Mouse (Mus musculus): ENCODE results near the gene Spag5. TPM values are rescaled to one million over a fixed set of nuclear protein-coding genes. Genes with fewer than 3 reads are reported as not detected.
"Not testable (repeated sequence)": the region's sequence is repeated elsewhere in the genome, so short reads cannot be mapped to it uniquely, and the experiment has no call there.

The Spag5 gene
- polyA plus RNA-seq, 1 experiment from 2014 or later = 34.1 TPM

GRCm38 (mm10) chr11:78276169-78276568 is 25.2 kb upstream of the Spag5 start:
- H3K27me3 ChIP-seq (replicated peaks; ENCODE audit: control insufficient read depth, insufficient read depth, low read length); H3K9ac ChIP-seq (ENCODE audit: low read length); H3K4me3 ChIP-seq (ENCODE audit: low read depth, low read length); ATAC-seq (replicated peaks; ENCODE audit: low FRiP score, low TSS enrichment, low read depth); H3K9me3 ChIP-seq (ENCODE audit: control insufficient read depth, low read length); H3K27ac ChIP-seq (ENCODE audit: low read depth); H3K4me1 ChIP-seq (replicated peaks; ENCODE audit: control insufficient read depth, insufficient read depth, low read length); DNase-seq (ENCODE audit: low spot score); H3K4me2 ChIP-seq (ENCODE audit: low read length): not testable (repeated sequence)
- peaks cover 98% of the 10 kb centered on the region for H3K36me3 ChIP-seq (ENCODE audit: control insufficient read depth, insufficient read depth, low read length)
- WGBS = 92% methylated on average over 4 of the region's 4 CpGs

GRCm38 (mm10) chr11:78278853-78279252 is 22.5 kb upstream of the Spag5 start:
- Histone ChIP-seq H3K27ac (ENCODE audit: low read depth) (no peak overlapping the region), H3K9me3 (ENCODE audit: control insufficient read depth, low read length) (no peaks in the 10 kb centered on the region), H3K4me2 (ENCODE audit: low read length) (no peak overlapping the region), H3K4me1 (replicated peaks; ENCODE audit: control insufficient read depth, insufficient read depth, low read length) (no peaks in the 10 kb centered on the region), H3K4me3 (ENCODE audit: low read depth, low read length) (no peak overlapping the region), H3K9ac (ENCODE audit: low read length) (no peak overlapping the region), H3K36me3 (ENCODE audit: control insufficient read depth, insufficient read depth, low read length) (peaks cover 98% of the 10 kb centered on the region), H3K27me3 (replicated peaks; ENCODE audit: control insufficient read depth, insufficient read depth, low read length) (no peaks in the 10 kb centered on the region)
- DNase-seq (ENCODE audit: low spot score) (no peak), ATAC-seq (replicated peaks; ENCODE audit: low FRiP score, low TSS enrichment, low read depth) (no peak)
- WGBS = 89% methylated on average over 7 of the region's 7 CpGs

- WGBS = 93% methylated on average over 4 of the region's 4 CpGs
Observed at GRCm38 (mm10) chr11:78279586-78279985, 21.7 kb upstream of the Spag5 start.

GRCm38 (mm10) chr11:78289146-78289763 is 12.1 kb upstream of the Spag5 start:
- Histone ChIP-seq H3K4me3 (ENCODE audit: low read depth, low read length) (no peak overlapping the region), H3K4me2 (ENCODE audit: low read length) (no peak overlapping the region), H3K9ac (ENCODE audit: low read length) (no peak overlapping the region), H3K4me1 (replicated peaks; ENCODE audit: control insufficient read depth, insufficient read depth, low read length) (no peaks in the 10 kb centered on the region), H3K9me3 (ENCODE audit: control insufficient read depth, low read length) (no peaks in the 10 kb centered on the region), H3K27me3 (replicated peaks; ENCODE audit: control insufficient read depth, insufficient read depth, low read length) (no peaks in the 10 kb centered on the region), H3K27ac (ENCODE audit: low read depth) (no peak overlapping the region), H3K36me3 (ENCODE audit: control insufficient read depth, insufficient read depth, low read length) (peaks cover 79% of the 10 kb centered on the region)
- DNase-seq (ENCODE audit: low spot score) (no peak), ATAC-seq (replicated peaks; ENCODE audit: low FRiP score, low TSS enrichment, low read depth) (peak; percentile 43; the same call in 1 of the 2 replicates)
- 85% methylated on average over 7 of the region's 7 CpGs for WGBS

More at GRCm38 (mm10) chr11:78279586-78279985, 21.7 kb upstream of the Spag5 start:
- Histone ChIP-seq H3K4me3 (ENCODE audit: low read depth, low read length) (no peak overlapping the region), H3K9me3 (ENCODE audit: control insufficient read depth, low read length) (no peaks in the 10 kb centered on the region), H3K27me3 (replicated peaks; ENCODE audit: control insufficient read depth, insufficient read depth, low read length) (no peaks in the 10 kb centered on the region), H3K4me2 (ENCODE audit: low read length) (no peak overlapping the region), H3K9ac (ENCODE audit: low read length) (no peak overlapping the region), H3K27ac (ENCODE audit: low read depth) (no peak overlapping the region), H3K36me3 (ENCODE audit: control insufficient read depth, insufficient read depth, low read length) (peaks cover 98% of the 10 kb centered on the region), H3K4me1 (replicated peaks; ENCODE audit: control insufficient read depth, insufficient read depth, low read length) (no peaks in the 10 kb centered on the region)
- no peak for DNase-seq (ENCODE audit: low spot score)
- ATAC-seq (replicated peaks; ENCODE audit: low FRiP score, low TSS enrichment, low read depth) = no peak

GRCm38 (mm10) chr11:78290654-78291053 is 10.7 kb upstream of the Spag5 start, which contains the start of gene BC030499:
TSS of gene BC030499 (plus strand) at chr11:78290841.
- Histone ChIP-seq H3K27ac (ENCODE audit: low read depth) (no peak within 1 kb of the TSS), H3K27me3 (replicated peaks; ENCODE audit: control insufficient read depth, insufficient read depth, low read length) (no peaks in the 10 kb centered on the region), H3K9ac (ENCODE audit: low read length) (no peak within 1 kb of the TSS), H3K4me1 (replicated peaks; ENCODE audit: control insufficient read depth, insufficient read depth, low read length) (no peaks in the 10 kb centered on the region), H3K4me3 (ENCODE audit: low read depth, low read length) (no peak within 1 kb of the TSS), H3K9me3 (ENCODE audit: control insufficient read depth, low read length) (no peaks in the 10 kb centered on the region), H3K4me2 (ENCODE audit: low read length) (no peak within 1 kb of the TSS), H3K36me3 (ENCODE audit: control insufficient read depth, insufficient read depth, low read length) (peaks cover 65% of the 10 kb centered on the region)
- 88% methylated on average over 4 of the region's 4 CpGs for WGBS
- no peak for DNase-seq (ENCODE audit: low spot score)
- no peak for ATAC-seq (replicated peaks; ENCODE audit: low FRiP score, low TSS enrichment, low read depth)

- Histone ChIP-seq H3K9me3 (ENCODE audit: control insufficient read depth, low read length) (no peaks in the 10 kb centered on the region), H3K4me3 (ENCODE audit: low read depth, low read length) (no peak overlapping the region), H3K27ac (ENCODE audit: low read depth) (no peak overlapping the region), H3K9ac (ENCODE audit: low read length) (no peak overlapping the region), H3K4me1 (replicated peaks; ENCODE audit: control insufficient read depth, insufficient read depth, low read length) (no peaks in the 10 kb centered on the region), H3K36me3 (ENCODE audit: control insufficient read depth, insufficient read depth, low read length) (peaks cover 26% of the 10 kb centered on the region), H3K4me2 (ENCODE audit: low read length) (no peak overlapping the region), H3K27me3 (replicated peaks; ENCODE audit: control insufficient read depth, insufficient read depth, low read length) (no peaks in the 10 kb centered on the region)
- ATAC-seq (replicated peaks; ENCODE audit: low FRiP score, low TSS enrichment, low read depth) (no peak), DNase-seq (ENCODE audit: low spot score) (no peak)
- 94% methylated on average over 6 of the region's 6 CpGs for WGBS
Observed at GRCm38 (mm10) chr11:78294585-78294984, 6.7 kb upstream of the Spag5 start.

- ATAC-seq (replicated peaks; ENCODE audit: low FRiP score, low TSS enrichment, low read depth) = peak; percentile 33
- Histone ChIP-seq H3K27ac (ENCODE audit: low read depth) (peak overlapping the region; percentile 43), H3K36me3 (ENCODE audit: control insufficient read depth, insufficient read depth, low read length) (peaks cover 28% of the 10 kb centered on the region), H3K27me3 (replicated peaks; ENCODE audit: control insufficient read depth, insufficient read depth, low read length) (no peaks in the 10 kb centered on the region), H3K4me2 (ENCODE audit: low read length) (peak overlapping the region; percentile 78), H3K9me3 (ENCODE audit: control insufficient read depth, low read length) (no peaks in the 10 kb centered on the region), H3K4me1 (replicated peaks; ENCODE audit: control insufficient read depth, insufficient read depth, low read length) (no peaks in the 10 kb centered on the region; the same call in 1 of the 2 replicates), H3K4me3 (ENCODE audit: low read depth, low read length) (peak overlapping the region; percentile 86), H3K9ac (ENCODE audit: low read length) (peak overlapping the region; percentile 69)
- no peak for DNase-seq (ENCODE audit: low spot score)
- 68% methylated on average over 7 of the region's 7 CpGs for WGBS
Observed at GRCm38 (mm10) chr11:78300917-78301316, 412 bp upstream of the Spag5 start.

- Histone ChIP-seq H3K4me1 (replicated peaks; ENCODE audit: control insufficient read depth, insufficient read depth, low read length) (no peaks in the 10 kb centered on the region; the same call in 1 of the 2 replicates), H3K9me3 (ENCODE audit: control insufficient read depth, low read length) (no peaks in the 10 kb centered on the region), H3K36me3 (ENCODE audit: control insufficient read depth, insufficient read depth, low read length) (peaks cover 60% of the 10 kb centered on the region), H3K4me2 (ENCODE audit: low read length) (no peak overlapping the region), H3K4me3 (ENCODE audit: low read depth, low read length) (no peak overlapping the region), H3K27ac (ENCODE audit: low read depth) (no peak overlapping the region), H3K27me3 (replicated peaks; ENCODE audit: control insufficient read depth, insufficient read depth, low read length) (no peaks in the 10 kb centered on the region), H3K9ac (ENCODE audit: low read length) (no peak overlapping the region)
- 86% methylated on average over 4 of the region's 4 CpGs for WGBS
- no peak for ATAC-seq (replicated peaks; ENCODE audit: low FRiP score, low TSS enrichment, low read depth)
- no peak for DNase-seq (ENCODE audit: low spot score)
Observed at GRCm38 (mm10) chr11:78305272-78305671, 3.9 kb downstream of the Spag5 start.

- no peak overlapping the region for H3K9ac ChIP-seq (ENCODE audit: low read length)
Observed at GRCm38 (mm10) chr11:78310861-78311511, 9.7 kb downstream of the Spag5 start.

More at GRCm38 (mm10) chr11:78310861-78311511, 9.7 kb downstream of the Spag5 start:
- ATAC-seq (replicated peaks; ENCODE audit: low FRiP score, low TSS enrichment, low read depth) = no peak
- no peaks in the 10 kb centered on the region for H3K4me1 ChIP-seq (replicated peaks; ENCODE audit: control insufficient read depth, insufficient read depth, low read length)
- DNase-seq (ENCODE audit: low spot score) = no peak
- no peak overlapping the region for H3K27ac ChIP-seq (ENCODE audit: low read depth)
- H3K4me2 ChIP-seq (ENCODE audit: low read length) = no peak overlapping the region
- 93% methylated on average over 8 of the region's 8 CpGs for WGBS
- H3K36me3 ChIP-seq (ENCODE audit: control insufficient read depth, insufficient read depth, low read length) = peaks cover 84% of the 10 kb centered on the region
- no peaks in the 10 kb centered on the region for H3K27me3 ChIP-seq (replicated peaks; ENCODE audit: control insufficient read depth, insufficient read depth, low read length)
- H3K9me3 ChIP-seq (ENCODE audit: control insufficient read depth, low read length) = no peaks in the 10 kb centered on the region
- H3K4me3 ChIP-seq (ENCODE audit: low read depth, low read length) = no peak overlapping the region
